Mouse (Mus musculus): ENCODE results near the gene Mthfd1l. TPM values are rescaled to one million over a fixed set of nuclear protein-coding genes. Genes with fewer than 3 reads are reported as not detected.
A peak's percentile ranks its signal among the peaks of the same experiment; 100 is the strongest.

Gene Mthfd1l
- polyA plus RNA-seq, 1 experiment from 2014 or later: 50.9 TPM

DNA sequence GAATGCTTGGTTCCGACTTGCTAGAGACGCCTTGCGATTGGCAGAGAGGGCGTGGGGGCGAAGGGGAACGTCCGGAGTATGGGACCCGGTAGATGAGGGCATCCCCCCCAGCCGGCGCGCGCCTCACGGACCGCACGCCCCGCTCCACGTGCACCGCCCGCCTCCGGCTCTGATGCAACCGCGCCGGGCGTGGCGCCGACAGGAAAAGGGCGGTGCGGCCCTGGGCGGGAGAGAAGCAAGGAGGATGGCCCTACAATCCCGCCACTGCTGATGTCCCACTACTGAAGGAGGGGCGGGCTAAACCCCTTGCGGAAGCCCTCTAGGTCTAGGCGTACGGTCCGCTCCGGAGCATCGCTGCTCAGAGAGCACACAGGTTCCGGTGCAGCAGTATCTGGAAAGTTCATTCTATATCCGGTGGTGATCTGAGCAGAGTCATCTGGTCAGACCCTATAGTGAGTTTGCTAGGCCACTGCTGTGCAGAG lies 712 bp downstream of the Mthfd1l start:
- WGBS: under 1% methylated on average over 39 of the region's 39 CpGs
- Histone ChIP-seq H3K9ac (ENCODE audit: low read depth, low read length) (peak overlapping the region; percentile 98), H3K4me2 (peak overlapping the region; percentile 82), H3K36me3 (ENCODE audit: control insufficient read depth, insufficient read depth, low read length) (peaks cover 9% of the 10 kb centered on the region; the same call in 1 of the 2 replicates), H3K4me3 (ENCODE audit: low read depth, low read length) (peak overlapping the region; percentile 88), H3K4me1 (replicated peaks; ENCODE audit: control insufficient read depth, insufficient read depth, low read length) (peaks cover 34% of the 10 kb centered on the region), H3K27ac (ENCODE audit: low read depth, low read length) (peak overlapping the region; percentile 99), H3K9me3 (ENCODE audit: control insufficient read depth, low read length) (no peaks in the 10 kb centered on the region), H3K27me3 (replicated peaks; ENCODE audit: control insufficient read depth, insufficient read depth, low read length) (no peaks in the 10 kb centered on the region)
- DNase-seq (ENCODE audit: low spot score) (peak; percentile 91), ATAC-seq (replicated peaks; ENCODE audit: low FRiP score) (peak; percentile 89)

DNA sequence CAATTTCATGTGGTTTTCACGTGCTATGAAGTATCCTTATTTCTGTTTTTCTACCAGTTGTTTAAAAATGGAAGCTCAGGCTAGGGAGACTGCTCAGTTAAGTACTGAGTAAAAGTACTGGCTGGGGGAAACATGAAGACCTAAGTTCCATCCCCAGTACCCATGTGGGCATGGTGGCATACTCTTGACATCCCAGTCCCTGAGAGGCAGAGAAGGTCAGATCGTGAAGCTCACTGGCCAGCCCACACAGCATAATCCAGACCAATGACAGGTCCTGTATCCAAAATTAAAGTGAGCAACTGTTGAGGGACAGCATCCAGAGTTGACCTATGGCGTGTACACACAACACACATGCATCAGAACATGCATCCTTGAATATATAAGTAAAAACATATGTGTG lies 1.5 kb downstream of the Mthfd1l start:
- H3K27ac ChIP-seq (ENCODE audit: low read depth, low read length): peak overlapping the region; percentile 99
- peaks cover 31% of the 10 kb centered on the region for H3K4me1 ChIP-seq (replicated peaks; ENCODE audit: control insufficient read depth, insufficient read depth, low read length)
- ATAC-seq (replicated peaks; ENCODE audit: low FRiP score) (no peak), DNase-seq (ENCODE audit: low spot score) (no peak)
- H3K9ac ChIP-seq (ENCODE audit: low read depth, low read length): peak overlapping the region; percentile 98
- H3K36me3 ChIP-seq (ENCODE audit: control insufficient read depth, insufficient read depth, low read length): peaks cover 17% of the 10 kb centered on the region
- H3K4me3 ChIP-seq (ENCODE audit: low read depth, low read length): peak overlapping the region; percentile 88
- no peaks in the 10 kb centered on the region for H3K27me3 ChIP-seq (replicated peaks; ENCODE audit: control insufficient read depth, insufficient read depth, low read length)
- 63% methylated on average over 3 of the region's 3 CpGs for WGBS
- H3K4me2 ChIP-seq: peak overlapping the region; percentile 82
- H3K9me3 ChIP-seq (ENCODE audit: control insufficient read depth, low read length): no peaks in the 10 kb centered on the region

- Histone ChIP-seq H3K4me1 (replicated peaks; ENCODE audit: control insufficient read depth, insufficient read depth, low read length) (peaks cover 31% of the 10 kb centered on the region), H3K9me3 (ENCODE audit: control insufficient read depth, low read length) (no peaks in the 10 kb centered on the region), H3K9ac (ENCODE audit: low read depth, low read length) (peak overlapping the region; percentile 37), H3K4me3 (ENCODE audit: low read depth, low read length) (peak overlapping the region; percentile 88), H3K27me3 (replicated peaks; ENCODE audit: control insufficient read depth, insufficient read depth, low read length) (no peaks in the 10 kb centered on the region), H3K27ac (ENCODE audit: low read depth, low read length) (peak overlapping the region; percentile 99), H3K36me3 (ENCODE audit: control insufficient read depth, insufficient read depth, low read length) (peaks cover 32% of the 10 kb centered on the region), H3K4me2 (peak overlapping the region; percentile 82)
- 54% methylated on average over 6 of the region's 6 CpGs for WGBS
- DNase-seq (ENCODE audit: low spot score) (no peak), ATAC-seq (replicated peaks; ENCODE audit: low FRiP score) (no peak)
These were observed 3.1 kb downstream of the Mthfd1l start for GRCm38 (mm10) chr10:3975898-3976622.

GRCm38 (mm10) chr10:3976623-3977010 lies 3.7 kb downstream of the Mthfd1l start:
- ATAC-seq (replicated peaks; ENCODE audit: low FRiP score) (no peak), DNase-seq (ENCODE audit: low spot score) (no peak)
- Histone ChIP-seq H3K4me3 (ENCODE audit: low read depth, low read length) (no peak overlapping the region), H3K9ac (ENCODE audit: low read depth, low read length) (no peak overlapping the region), H3K4me1 (replicated peaks; ENCODE audit: control insufficient read depth, insufficient read depth, low read length) (peaks cover 31% of the 10 kb centered on the region), H3K4me2 (no peak overlapping the region), H3K36me3 (ENCODE audit: control insufficient read depth, insufficient read depth, low read length) (peaks cover 35% of the 10 kb centered on the region), H3K9me3 (ENCODE audit: control insufficient read depth, low read length) (no peaks in the 10 kb centered on the region), H3K27ac (ENCODE audit: low read depth, low read length) (no peak overlapping the region), H3K27me3 (replicated peaks; ENCODE audit: control insufficient read depth, insufficient read depth, low read length) (no peaks in the 10 kb centered on the region)
- WGBS: 90% methylated on average over 4 of the region's 4 CpGs

DNA sequence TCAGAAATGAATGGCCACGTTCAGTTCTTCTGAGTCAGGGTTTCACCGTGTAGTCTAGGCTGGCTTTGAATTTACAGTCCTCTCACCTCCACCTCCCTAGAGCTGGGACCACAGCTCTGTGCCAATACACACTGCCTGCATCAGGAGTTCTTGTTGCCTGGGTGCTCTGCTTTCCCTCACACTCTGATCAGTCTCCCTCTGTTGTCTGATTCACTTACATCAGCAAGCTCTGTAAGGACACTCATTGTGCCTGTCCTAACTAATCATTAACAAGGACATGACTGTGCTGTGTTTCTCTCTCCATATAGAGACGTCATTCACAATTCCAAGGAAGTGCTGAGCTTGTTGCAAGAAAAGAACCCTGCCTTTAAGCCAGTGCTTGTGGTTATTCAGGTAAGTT lies 5.4 kb downstream of the Mthfd1l start:
- Histone ChIP-seq H3K4me1 (replicated peaks; ENCODE audit: control insufficient read depth, insufficient read depth, low read length) (peaks cover 27% of the 10 kb centered on the region), H3K9me3 (ENCODE audit: control insufficient read depth, low read length) (no peaks in the 10 kb centered on the region), H3K27me3 (replicated peaks; ENCODE audit: control insufficient read depth, insufficient read depth, low read length) (no peaks in the 10 kb centered on the region), H3K9ac (ENCODE audit: low read depth, low read length) (no peak overlapping the region), H3K4me3 (ENCODE audit: low read depth, low read length) (no peak overlapping the region), H3K36me3 (ENCODE audit: control insufficient read depth, insufficient read depth, low read length) (peaks cover 38% of the 10 kb centered on the region), H3K27ac (ENCODE audit: low read depth, low read length) (no peak overlapping the region), H3K4me2 (no peak overlapping the region)
- 66% methylated on average over 3 of the region's 3 CpGs for WGBS
- ATAC-seq (replicated peaks; ENCODE audit: low FRiP score): no peak
- DNase-seq (ENCODE audit: low spot score): no peak

- DNase-seq (ENCODE audit: low spot score): no peak
- Histone ChIP-seq H3K4me3 (ENCODE audit: low read depth, low read length) (no peak overlapping the region), H3K9me3 (ENCODE audit: control insufficient read depth, low read length) (no peaks in the 10 kb centered on the region), H3K4me2 (no peak overlapping the region), H3K36me3 (ENCODE audit: control insufficient read depth, insufficient read depth, low read length) (peaks cover 42% of the 10 kb centered on the region), H3K27ac (ENCODE audit: low read depth, low read length) (no peak overlapping the region), H3K27me3 (replicated peaks; ENCODE audit: control insufficient read depth, insufficient read depth, low read length) (no peaks in the 10 kb centered on the region), H3K4me1 (replicated peaks; ENCODE audit: control insufficient read depth, insufficient read depth, low read length) (peaks cover 27% of the 10 kb centered on the region), H3K9ac (ENCODE audit: low read depth, low read length) (no peak overlapping the region)
- no peak for ATAC-seq (replicated peaks; ENCODE audit: low FRiP score)
- WGBS: 94% methylated on average over 5 of the region's 5 CpGs
These were observed 6.0 kb downstream of the Mthfd1l start for GRCm38 (mm10) chr10:3978792-3979488.

- Histone ChIP-seq H3K27ac (ENCODE audit: low read depth, low read length) (no peak overlapping the region), H3K9ac (ENCODE audit: low read depth, low read length) (no peak overlapping the region), H3K4me1 (replicated peaks; ENCODE audit: control insufficient read depth, insufficient read depth, low read length) (peaks cover 17% of the 10 kb centered on the region), H3K9me3 (ENCODE audit: control insufficient read depth, low read length) (no peaks in the 10 kb centered on the region), H3K4me2 (no peak overlapping the region), H3K4me3 (ENCODE audit: low read depth, low read length) (no peak overlapping the region), H3K36me3 (ENCODE audit: control insufficient read depth, insufficient read depth, low read length) (peaks cover 46% of the 10 kb centered on the region), H3K27me3 (replicated peaks; ENCODE audit: control insufficient read depth, insufficient read depth, low read length) (no peaks in the 10 kb centered on the region)
- no peak for ATAC-seq (replicated peaks; ENCODE audit: low FRiP score)
- no peak for DNase-seq (ENCODE audit: low spot score)
- WGBS: 90% methylated on average over 4 of the region's 4 CpGs
These were observed 7.3 kb downstream of the Mthfd1l start for GRCm38 (mm10) chr10:3980231-3980630.

DNA sequence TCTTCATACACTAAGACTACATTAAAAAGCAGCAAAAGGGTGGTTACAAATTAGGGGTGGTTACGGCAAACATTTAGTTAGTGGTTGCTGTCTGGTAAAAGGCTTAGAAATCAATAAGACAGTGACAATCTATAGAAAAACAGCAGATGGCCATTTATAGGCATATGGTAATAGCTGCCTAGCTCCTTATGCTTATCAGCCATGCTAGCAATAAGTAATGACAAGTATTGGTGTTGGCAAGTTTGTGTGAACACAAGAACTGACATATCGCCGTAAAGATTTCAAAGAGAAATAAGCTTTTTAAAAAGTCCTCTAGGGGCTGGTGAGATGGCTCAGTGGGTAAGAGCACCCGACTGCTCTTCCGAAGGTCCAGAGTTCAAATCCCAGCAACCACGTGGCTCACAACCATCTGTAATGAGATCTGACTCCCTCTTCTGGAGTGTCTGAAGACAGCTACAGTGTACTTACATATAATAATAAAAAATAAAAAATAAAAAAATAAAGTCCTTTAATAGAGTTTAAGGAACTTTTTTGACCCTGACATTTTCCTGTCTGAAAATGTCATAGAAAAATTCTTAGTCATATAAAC lies 17.5 kb downstream of the Mthfd1l start:
- 95% methylated on average over 6 of the region's 6 CpGs for WGBS
- Histone ChIP-seq H3K4me3 (ENCODE audit: low read depth, low read length) (no peak overlapping the region), H3K27ac (ENCODE audit: low read depth, low read length) (no peak overlapping the region), H3K4me1 (replicated peaks; ENCODE audit: control insufficient read depth, insufficient read depth, low read length) (peaks cover 9% of the 10 kb centered on the region; the same call in 1 of the 2 replicates), H3K9me3 (ENCODE audit: control insufficient read depth, low read length) (no peaks in the 10 kb centered on the region), H3K27me3 (replicated peaks; ENCODE audit: control insufficient read depth, insufficient read depth, low read length) (no peaks in the 10 kb centered on the region), H3K9ac (ENCODE audit: low read depth, low read length) (no peak overlapping the region), H3K36me3 (ENCODE audit: control insufficient read depth, insufficient read depth, low read length) (peaks cover 26% of the 10 kb centered on the region), H3K4me2 (no peak overlapping the region)
- ATAC-seq (replicated peaks; ENCODE audit: low FRiP score): no peak
- DNase-seq (ENCODE audit: low spot score): no peak

Measured in liver, embryonic 11.5 days (tissue).